Mouse (Mus musculus): ENCODE results near the gene Nprl3.
"Not testable (repeated sequence)": the region's sequence is repeated elsewhere in the genome, so short reads cannot be mapped to it uniquely, and the experiment has no call there.

DNA sequence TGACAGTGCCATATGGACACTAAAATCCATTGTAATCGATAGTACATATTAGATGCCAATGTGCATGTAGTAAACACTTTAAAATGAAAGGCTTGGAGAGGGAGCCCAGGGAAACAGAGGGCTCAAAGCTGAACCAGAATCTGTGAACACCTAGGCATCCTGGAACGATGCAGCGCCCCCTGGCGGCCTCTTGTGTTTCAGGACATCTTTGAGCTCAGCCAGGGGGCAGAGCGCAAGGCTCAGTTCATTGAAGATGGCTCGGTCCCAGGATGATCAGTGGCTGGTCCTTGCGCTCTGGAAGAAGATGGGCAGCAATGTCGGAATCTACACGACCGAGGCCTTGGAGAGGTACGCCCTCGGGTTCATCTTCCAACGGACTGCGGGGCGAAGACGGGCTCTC lies 32.4 kb upstream of the Nprl3 start, which contains the start of gene Hbq1a:
- peak; percentile 58; the same call in 1 of the 2 replicates for TF ChIP-seq CTCF (IDR thresholded peaks at IDR 0.05; ENCODE audit: borderline replicate concordance, insufficient read depth, low read depth, low read length)
- TF ChIP-seq POLR2A (IDR thresholded peaks at IDR 0.05; ENCODE audit: borderline replicate concordance, insufficient read depth, low read length), result not testable (repeated sequence)

All from cerebellum, adult 2 months (tissue).